Mouse (Mus musculus): ENCODE data around the gene Spag17.

DNA sequence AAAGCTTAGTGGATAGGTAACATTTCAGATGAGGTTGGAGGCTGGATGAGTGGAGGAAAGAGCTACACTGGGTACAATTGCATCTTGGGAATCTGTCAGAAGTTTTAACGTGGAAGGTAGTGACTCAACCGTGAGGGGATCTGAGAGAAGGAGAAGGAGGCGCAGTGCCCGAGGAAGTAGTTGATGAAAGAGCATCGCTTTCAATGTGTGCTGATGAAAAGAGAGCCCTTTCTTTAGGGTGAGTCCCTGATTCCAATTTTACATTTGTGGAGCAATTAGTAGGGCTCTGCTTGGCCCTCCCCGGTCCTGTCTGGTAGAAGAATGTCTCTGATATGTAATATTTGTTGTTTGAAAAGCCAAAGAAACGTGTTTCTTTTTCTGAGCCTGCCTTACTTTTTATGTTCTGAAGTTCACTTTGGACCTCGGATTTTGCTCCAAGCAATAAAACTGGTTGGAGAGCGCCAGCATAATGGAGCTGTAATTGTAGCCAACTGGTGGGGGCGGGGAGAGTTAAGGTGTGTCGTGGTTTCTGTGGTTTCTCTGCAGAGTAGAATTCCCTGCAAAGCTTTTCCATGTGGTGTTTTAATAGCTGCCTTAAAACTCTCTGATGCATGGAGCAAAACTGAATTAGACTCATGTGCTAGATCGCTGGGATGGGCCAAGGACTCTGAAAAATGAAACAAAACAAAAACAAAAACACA, 45.9 kb downstream of the Spag17 start:
- TF ChIP-seq POLR2A (IDR thresholded peaks at IDR 0.05; ENCODE audit: borderline replicate concordance, insufficient read depth, low read length) (no peak), CTCF (IDR thresholded peaks at IDR 0.05; ENCODE audit: borderline replicate concordance, insufficient read depth, low read depth, low read length) (no peak)
